Mouse (Mus musculus) forebrain, embryonic 11.5 days (tissue): Measurements from ENCODE around the gene Sat1. TPM values are rescaled to one million over a fixed set of nuclear protein-coding genes. Genes with fewer than 3 reads are reported as not detected.

Experiments
- ATAC-seq: fragments of 200-750 bp; cut with Nextera tagmentation; replicated peaks from 2 replicates; pipeline ENCODE4 v1.8.0; 2017; ENCODE audit warnings: moderate TSS enrichment; ENCODE audit not compliant: low FRiP score
- DNase-seq: peaks from one replicate; pipeline ENCODE4 v3.0.0-alpha.2; 2017; ENCODE audit warnings: low spot score
- H3K27ac ChIP-seq: fragments of 300-500 bp; sonication (generic); 2 replicates; pipeline ENCODE4 v1.5.1; 2014; ENCODE audit warnings: low read depth, low read length
- H3K27me3 ChIP-seq: fragments of 300-500 bp; sonication (generic); 2 replicates; pipeline ENCODE4 v1.6.1; 2014; ENCODE audit warnings: mild to moderate bottlenecking, low read length, mixed read lengths; ENCODE audit not compliant: control insufficient read depth, insufficient read depth
- H3K36me3 ChIP-seq: fragments of 300-500 bp; sonication (generic); 2 replicates; pipeline ENCODE4 v1.6.1; 2014; ENCODE audit warnings: mild to moderate bottlenecking, low read length, moderate library complexity, mixed read lengths; ENCODE audit not compliant: control insufficient read depth, insufficient read depth
- H3K4me1 ChIP-seq: fragments of 300-500 bp; sonication (generic); replicated peaks from 2 replicates; pipeline ENCODE4 v1.6.1; 2014; ENCODE audit warnings: low read length, mixed read lengths; ENCODE audit not compliant: control insufficient read depth, insufficient read depth
- H3K4me2 ChIP-seq: fragments of 300-500 bp; sonication (generic); 2 replicates; pipeline ENCODE4 v1.6.1; 2014; ENCODE audit warnings: low read depth, mild to moderate bottlenecking, low read length, moderate library complexity, mixed read lengths; ENCODE audit not compliant: severe bottlenecking
- H3K4me3 ChIP-seq: fragments of 300-500 bp; sonication (generic); 2 replicates; pipeline ENCODE4 v1.5.1; 2014; ENCODE audit warnings: low read depth, low read length
- H3K9ac ChIP-seq: fragments of 300-500 bp; sonication (generic); 2 replicates; pipeline ENCODE4 v1.6.1; 2014; ENCODE audit warnings: low read length
- H3K9me3 ChIP-seq: fragments of 300-500 bp; sonication (generic); 2 replicates; pipeline ENCODE4 v1.6.1; 2016; ENCODE audit warnings: low read length, mixed read lengths; ENCODE audit not compliant: control insufficient read depth
- WGBS: fragments of 180-500 bp; shearing (Covaris S2); extraction: QIAGEN DNeasy Blood & Tissue Kit; methylation state at CpG from one replicate; pipeline ENCODE4 v1.1.7; 2014; 5-methylcytosine and 5-hydroxymethylcytosine counted together
- polyA plus RNA-seq: library from polyadenylated mRNA; unstranded; fragments of >200 nt; fragmentation: Nextera tagmentation; extraction: Ambion mirVana; gene quantifications from 2 replicates; pipeline ENCODE4 v1.2.1, GENCODE M21; 2014

The Sat1 gene
- polyA plus RNA-seq, 1 experiment from 2014 or later, result 64.3 TPM

- ATAC-seq (no peak), DNase-seq (no peak)
- Histone ChIP-seq H3K9me3 (no peaks in the 10 kb centered on the region), H3K4me3 (no peak overlapping the region), H3K36me3 (no peaks in the 10 kb centered on the region), H3K4me1 (no peaks in the 10 kb centered on the region), H3K4me2 (no peak overlapping the region), H3K27ac (no peak overlapping the region), H3K9ac (no peak overlapping the region), H3K27me3 (no peaks in the 10 kb centered on the region)
- 87% methylated on average over 4 of the region's 4 CpGs for WGBS
Measured at GRCm38 (mm10) chrX:155175568-155175967, 40.7 kb downstream of the Sat1 start.

- ATAC-seq (no peak), DNase-seq (no peak)
- no peak overlapping the region for H3K27ac ChIP-seq
- no peaks in the 10 kb centered on the region for H3K27me3 ChIP-seq
- no peaks in the 10 kb centered on the region for H3K36me3 ChIP-seq
- H3K4me1 ChIP-seq, result no peaks in the 10 kb centered on the region
- no peak overlapping the region for H3K9ac ChIP-seq
- H3K9me3 ChIP-seq, result no peaks in the 10 kb centered on the region
- H3K4me3 ChIP-seq, result no peak overlapping the region
- no peak overlapping the region for H3K4me2 ChIP-seq
Measured at GRCm38 (mm10) chrX:155172310-155172709, 43.9 kb downstream of the Sat1 start.

GRCm38 (mm10) chrX:155171754-155172153 is 44.5 kb downstream of the Sat1 start:
- ATAC-seq (no peak), DNase-seq (no peak)
- H3K4me1 ChIP-seq, result no peaks in the 10 kb centered on the region
- no peaks in the 10 kb centered on the region for H3K36me3 ChIP-seq
- no peak overlapping the region for H3K4me3 ChIP-seq
- no peak overlapping the region for H3K27ac ChIP-seq
- H3K9ac ChIP-seq, result no peak overlapping the region
- H3K4me2 ChIP-seq, result no peak overlapping the region
- no peaks in the 10 kb centered on the region for H3K9me3 ChIP-seq
- 64% methylated on average over 1 of the region's 1 CpGs for WGBS
- no peaks in the 10 kb centered on the region for H3K27me3 ChIP-seq

- Histone ChIP-seq H3K27me3 (no peaks in the 10 kb centered on the region), H3K4me2 (no peak overlapping the region), H3K4me3 (no peak overlapping the region), H3K36me3 (no peaks in the 10 kb centered on the region), H3K27ac (no peak overlapping the region), H3K4me1 (no peaks in the 10 kb centered on the region), H3K9me3 (no peaks in the 10 kb centered on the region), H3K9ac (no peak overlapping the region)
- WGBS, result 95% methylated on average over 8 of the region's 8 CpGs
- DNase-seq (no peak), ATAC-seq (no peak)
Measured at GRCm38 (mm10) chrX:155169886-155170285, 46.4 kb downstream of the Sat1 start.

GRCm38 (mm10) chrX:155167667-155168066 is 48.6 kb downstream of the Sat1 start:
- H3K9ac ChIP-seq, result no peak overlapping the region
- no peaks in the 10 kb centered on the region for H3K9me3 ChIP-seq
- DNase-seq (no peak), ATAC-seq (no peak)
- no peaks in the 10 kb centered on the region for H3K4me1 ChIP-seq
- no peak overlapping the region for H3K27ac ChIP-seq
- no peaks in the 10 kb centered on the region for H3K27me3 ChIP-seq
- no peak overlapping the region for H3K4me2 ChIP-seq
- no peaks in the 10 kb centered on the region for H3K36me3 ChIP-seq
- H3K4me3 ChIP-seq, result no peak overlapping the region
- 89% methylated on average over 3 of the region's 3 CpGs for WGBS

- 80% methylated on average over 2 of the region's 2 CpGs for WGBS
- Histone ChIP-seq H3K4me2 (no peak overlapping the region), H3K9ac (no peak overlapping the region), H3K4me3 (no peak overlapping the region), H3K27ac (no peak overlapping the region), H3K9me3 (no peaks in the 10 kb centered on the region), H3K27me3 (no peaks in the 10 kb centered on the region), H3K36me3 (no peaks in the 10 kb centered on the region), H3K4me1 (no peaks in the 10 kb centered on the region)
- no peak for ATAC-seq
- no peak for DNase-seq
Measured at GRCm38 (mm10) chrX:155166313-155166712, 49.9 kb downstream of the Sat1 start.

GRCm38 (mm10) chrX:155163553-155163952 is 52.7 kb downstream of the Sat1 start:
- H3K9me3 ChIP-seq, result no peaks in the 10 kb centered on the region
- H3K27me3 ChIP-seq, result no peaks in the 10 kb centered on the region
- no peak for DNase-seq
- WGBS, result 68% methylated on average over 1 of the region's 1 CpGs
- H3K4me3 ChIP-seq, result no peak overlapping the region
- H3K36me3 ChIP-seq, result no peaks in the 10 kb centered on the region
- H3K4me1 ChIP-seq, result no peaks in the 10 kb centered on the region
- no peak overlapping the region for H3K9ac ChIP-seq
- H3K4me2 ChIP-seq, result no peak overlapping the region
- H3K27ac ChIP-seq, result no peak overlapping the region
- no peak for ATAC-seq

Other genes starting within 250 kb of the Sat1 start
- gene Magea8, start 220.6 kb downstream of the Sat1 start, polyA plus RNA-seq, result not detected in 2 replicates
- not detected in 2 replicates for gene Magea5, start 153.3 kb downstream of the Sat1 start, polyA plus RNA-seq
- not detected in 2 replicates for gene Magea1, start 126.7 kb downstream of the Sat1 start, polyA plus RNA-seq
- gene Magea2, start 122.8 kb downstream of the Sat1 start, polyA plus RNA-seq, result not detected in 2 replicates
- gene Cldn34b2, start 88.0 kb downstream of the Sat1 start, polyA plus RNA-seq, result not detected in 2 replicates
- 17.3 and 17.9 TPM in 2 replicates for gene Acot9, start 46.0 kb upstream of the Sat1 start, polyA plus RNA-seq
- gene Prdx4, start 124.3 kb upstream of the Sat1 start, polyA plus RNA-seq, result 229 and 239 TPM in 2 replicates